Mouse (Mus musculus): ENCODE measurements around the gene Fgf22. TPM values are rescaled to one million over a fixed set of nuclear protein-coding genes. Genes with fewer than 3 reads are reported as not detected.
A peak's percentile ranks its signal among the peaks of the same experiment; 100 is the strongest.

Fgf22 gene
- total RNA-seq, 2 experiments from 2014 or later = not detected

DNA sequence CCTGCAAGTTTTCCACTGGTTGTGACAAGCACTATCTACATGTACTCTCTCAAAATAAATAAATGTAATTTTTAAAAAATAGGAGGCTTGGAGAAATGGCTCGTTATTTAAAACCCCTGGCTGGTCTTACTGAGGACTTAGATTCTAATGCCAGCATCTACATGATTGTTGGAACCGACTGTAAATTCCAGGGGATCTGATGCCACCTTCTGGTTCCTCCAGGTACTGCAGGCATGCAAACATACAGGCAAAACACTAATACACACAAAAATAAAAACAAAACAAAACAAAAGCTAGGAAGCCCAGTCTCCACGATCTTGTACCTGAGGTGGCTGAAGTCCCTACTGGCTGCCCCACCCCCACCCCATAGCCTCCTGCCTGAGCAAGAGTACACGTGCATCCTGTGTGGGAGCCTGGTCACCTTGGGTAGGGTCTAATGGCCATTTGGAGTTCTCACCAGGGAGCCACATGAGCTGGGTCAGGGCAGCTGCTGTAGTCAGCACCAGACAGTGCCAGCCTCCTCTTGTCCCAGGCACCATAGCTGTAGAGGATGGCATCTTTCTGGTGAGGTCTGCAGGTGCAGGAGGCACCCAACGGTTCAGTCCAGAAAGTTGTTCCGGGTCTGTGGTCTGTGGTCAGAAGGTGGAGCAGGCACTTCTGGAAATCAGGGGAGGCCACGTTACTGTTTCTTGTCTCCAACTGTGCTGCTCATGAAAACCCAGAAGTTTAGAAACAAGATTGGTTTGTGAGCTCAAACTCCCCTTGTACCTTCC, 33.7 kb downstream of the Fgf22 start:
- intact Hi-C loops (cut with DNase I) = loop anchor here (5.0 kb wide), 1 partner anchor 91 kb away; no protein-coding TSS in a partner anchor
- peak; percentile 67 to 69 for DNase-seq

DNA sequence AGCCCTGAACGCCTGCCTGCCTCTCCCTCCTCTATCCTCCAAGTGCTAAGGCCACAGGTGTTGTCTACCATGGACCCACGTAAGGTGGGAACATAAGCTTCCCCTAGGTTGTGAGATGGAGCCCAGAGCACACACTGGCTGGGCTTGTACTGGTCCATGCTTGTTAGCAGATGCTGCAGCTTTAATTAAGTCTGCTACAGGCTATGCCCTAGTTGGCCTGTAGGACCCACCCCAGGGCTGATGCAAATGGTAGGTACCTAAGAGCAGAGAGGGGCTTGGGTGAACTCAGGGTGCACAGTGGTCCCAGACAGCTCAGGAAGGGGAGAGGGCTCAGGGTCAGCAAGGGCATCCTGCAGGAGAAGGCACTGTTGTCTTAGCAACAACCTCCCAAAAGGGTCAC, 34.7 kb downstream of the Fgf22 start:
- DNase-seq = no peak
- intact Hi-C loops (cut with DNase I) = loop anchor here (5.0 kb wide), 1 partner anchor 92 kb away; no protein-coding TSS in a partner anchor

DNA sequence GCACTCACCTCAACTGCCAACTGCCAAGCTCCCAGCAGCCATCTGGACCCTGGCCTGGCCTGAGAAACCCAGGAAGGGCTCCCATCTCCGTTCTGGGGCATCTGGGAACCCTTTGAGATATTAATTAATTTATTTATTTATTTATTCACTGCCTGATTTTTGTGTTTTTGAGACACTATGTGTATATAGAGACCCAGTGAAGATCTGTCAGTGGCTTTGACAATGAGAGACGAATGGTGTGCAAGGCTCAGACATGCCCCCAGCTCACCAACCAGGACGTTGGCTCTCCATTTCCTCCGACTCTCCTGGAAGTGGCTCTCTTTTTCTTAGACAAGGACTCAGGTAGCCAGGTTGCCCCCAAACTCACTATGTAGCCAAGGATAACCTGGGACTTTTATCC, 36.0 kb downstream of the Fgf22 start, which contains the start of gene Prss57:
Gene Prss57, minus strand, starts transcription at position 101 of the 400 bp plus-strand sequence.
- intact Hi-C loops (cut with DNase I) = no loop called here
- DNase-seq = no peak

DNA sequence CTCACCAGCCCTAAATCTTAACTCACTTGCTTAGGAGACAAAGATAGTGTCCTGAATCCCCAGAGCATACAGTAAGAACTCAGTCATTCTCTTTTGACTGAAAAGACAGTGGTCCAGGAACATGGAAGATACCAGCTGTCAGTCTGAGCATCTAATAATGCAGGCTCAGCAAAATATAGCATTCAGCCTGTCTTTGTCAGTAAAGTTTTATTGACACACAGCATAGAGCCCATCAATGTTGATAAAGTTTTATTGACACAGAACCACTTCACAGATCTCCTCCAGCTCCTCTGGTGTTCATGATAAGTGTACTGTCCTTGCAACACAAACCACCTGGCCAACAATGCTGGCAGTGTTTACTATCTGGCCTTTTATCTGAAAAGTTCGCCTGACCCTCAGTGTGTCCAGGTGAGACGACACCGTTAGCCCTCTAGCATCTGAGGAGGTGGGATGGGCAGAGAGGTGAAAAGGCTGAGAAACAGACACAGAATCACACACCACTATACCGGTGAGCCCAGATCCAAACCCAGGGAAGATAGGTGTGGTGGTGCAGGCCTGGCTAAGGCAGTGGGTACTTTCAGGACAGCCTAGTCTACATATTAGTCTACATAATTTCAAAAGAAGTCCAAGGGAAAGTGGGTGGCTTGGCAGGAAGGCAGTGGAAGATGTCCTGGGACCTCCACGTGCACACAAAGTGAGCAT, 37.6 kb downstream of the Fgf22 start:
- no peak for DNase-seq
- intact Hi-C loops (cut with DNase I) = loop anchor here (1.0 kb wide), 1 partner anchor 20 kb away; no protein-coding TSS in a partner anchor

DNA sequence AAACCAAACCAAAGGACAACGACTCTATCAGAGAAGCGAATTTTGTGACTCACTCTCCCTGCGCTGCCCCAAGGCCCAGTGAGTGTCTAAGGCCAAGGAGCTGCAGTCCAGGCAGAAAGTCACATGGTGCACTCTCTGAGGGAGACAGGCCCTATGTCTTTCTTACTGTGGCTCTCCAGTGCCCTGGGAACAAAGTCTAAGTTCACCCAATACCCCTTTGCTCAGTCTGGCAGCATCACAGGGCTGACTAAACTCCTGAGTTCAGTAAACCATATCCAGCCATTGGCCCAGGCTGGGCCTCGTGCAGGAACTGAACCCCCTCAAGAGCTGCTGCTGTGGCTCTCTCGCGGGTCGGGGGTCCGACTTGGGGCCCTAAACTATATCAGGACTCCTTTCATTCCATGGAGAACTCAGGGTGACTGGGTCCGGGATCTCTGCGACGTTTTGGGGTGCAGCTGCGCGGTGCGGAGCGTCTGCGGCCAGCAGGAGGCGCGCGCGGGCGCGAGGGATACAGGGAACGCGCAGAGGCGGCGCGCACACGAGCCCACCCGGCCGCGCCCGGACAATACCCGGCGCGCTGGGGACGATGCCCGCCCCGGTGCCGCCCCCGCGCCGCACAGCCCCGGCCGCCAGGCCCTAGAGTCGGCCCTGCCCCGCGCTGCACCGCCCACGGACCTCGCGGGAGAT, 38.3 kb downstream of the Fgf22 start, which contains the start of gene Palm:
Gene Palm, plus strand, starts transcription at position 522 of the 687 bp plus-strand sequence.
- intact Hi-C loops (cut with DNase I) = loop anchor here (1.0 kb wide), 1 partner anchor 19 kb away; no protein-coding TSS in a partner anchor
- DNase-seq = peak; percentile 71 to 81

- intact Hi-C loops (cut with DNase I) = loop anchor here (1.0 kb wide), 1 partner anchor 18 kb away; no protein-coding TSS in a partner anchor
- no peak for DNase-seq
These were observed 39.0 kb downstream of the Fgf22 start for GRCm38 (mm10) chr10:79793738-79794490.

GRCm38 (mm10) chr10:79794491-79794931, 39.6 kb downstream of the Fgf22 start:
- intact Hi-C loops (cut with DNase I) = no loop called here
- DNase-seq = peak; percentile 82 to 87

DNA sequence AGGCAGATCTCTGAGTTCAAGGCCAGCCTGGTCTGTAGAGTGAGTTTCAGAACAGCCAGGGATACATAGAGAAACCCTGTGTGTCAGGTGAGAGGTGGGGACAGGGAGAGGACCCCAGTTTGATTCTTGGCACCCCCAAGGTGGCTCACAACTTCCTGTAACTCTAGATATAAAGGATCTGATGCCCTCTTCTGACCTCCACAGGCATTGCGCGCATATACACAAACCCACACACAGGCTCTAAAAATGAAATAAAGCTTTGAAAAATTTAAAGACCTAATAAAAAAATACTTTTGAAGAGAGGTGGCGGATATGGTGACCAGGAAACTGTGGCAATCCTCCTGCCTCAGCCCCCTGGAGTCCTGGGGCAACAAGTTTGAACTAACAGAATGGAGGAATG, 41.0 kb downstream of the Fgf22 start:
- DNase-seq = no peak
- intact Hi-C loops (cut with DNase I) = no loop called here

- intact Hi-C loops (cut with DNase I) = no loop called here
- DNase-seq = peak in 1 of 2 experiments; percentile 53
These were observed 42.5 kb downstream of the Fgf22 start for GRCm38 (mm10) chr10:79797326-79797725.

DNA sequence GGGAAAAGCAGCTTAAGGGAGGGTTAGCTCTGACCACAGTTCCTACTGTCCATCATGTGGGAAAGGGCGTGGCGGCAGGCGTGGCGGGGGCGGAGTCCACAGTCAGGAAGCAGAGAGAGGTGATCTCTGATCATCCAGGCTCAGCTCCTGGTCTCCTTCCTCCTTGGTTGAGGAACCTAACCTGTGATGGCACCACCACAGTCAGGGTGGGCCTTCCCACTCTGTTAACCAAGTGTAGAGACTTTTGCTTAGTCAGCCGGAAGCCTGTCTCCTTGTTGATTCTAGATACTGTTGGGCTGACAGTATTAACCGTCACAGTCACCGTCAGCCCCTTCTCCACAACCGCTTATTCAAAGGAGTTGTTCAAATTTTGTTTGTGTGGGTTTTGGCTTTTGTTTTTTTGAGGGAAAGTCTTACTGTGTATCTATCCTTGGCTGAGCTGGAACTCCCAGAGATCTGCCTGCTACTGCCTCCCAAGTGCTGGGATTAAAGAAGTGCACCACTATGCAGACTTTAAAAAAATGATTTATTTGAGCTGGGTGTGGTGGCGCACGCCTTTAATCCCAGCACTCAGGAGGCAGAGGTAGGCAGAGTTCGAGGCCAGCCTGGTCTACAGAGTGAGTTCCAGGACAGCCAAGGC, 43.5 kb downstream of the Fgf22 start:
- no peak for DNase-seq
- intact Hi-C loops (cut with DNase I) = no loop called here

- DNase-seq = no peak
- intact Hi-C loops (cut with DNase I) = no loop called here
These were observed 45.6 kb downstream of the Fgf22 start for GRCm38 (mm10) chr10:79800508-79800907.

- no peak for DNase-seq
- intact Hi-C loops (cut with DNase I) = no loop called here
These were observed 47.0 kb downstream of the Fgf22 start for GRCm38 (mm10) chr10:79801837-79802236.

GRCm38 (mm10) chr10:79802331-79802971, 47.6 kb downstream of the Fgf22 start:
- intact Hi-C loops (cut with DNase I) = no loop called here
- peak; percentile 54 to 61 for DNase-seq

GRCm38 (mm10) chr10:79803716-79804323, 48.9 kb downstream of the Fgf22 start:
- intact Hi-C loops (cut with DNase I) = no loop called here
- DNase-seq = no peak

DNA sequence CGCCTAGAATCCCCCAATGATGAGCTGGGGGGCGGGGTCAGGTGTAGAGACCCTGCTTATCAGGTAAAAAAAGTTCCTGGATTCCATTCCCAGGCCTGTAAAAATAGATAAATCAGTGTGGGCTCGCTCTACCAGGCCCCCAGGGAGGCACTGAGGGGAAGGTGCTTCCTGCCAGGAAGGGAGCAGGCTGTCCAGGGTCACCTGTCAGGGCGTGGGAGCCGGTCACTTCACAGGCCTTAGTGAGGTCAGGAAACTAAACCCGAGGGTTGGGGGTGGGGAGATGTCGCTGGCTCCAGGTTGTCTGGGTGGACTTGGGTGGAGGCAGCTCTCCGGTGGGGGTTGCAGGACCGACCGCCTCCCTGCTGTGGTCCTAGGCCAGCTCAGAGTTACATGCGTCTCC, 50.8 kb downstream of the Fgf22 start:
- intact Hi-C loops (cut with DNase I) = no loop called here
- peak in 1 of 2 experiments; percentile 53 for DNase-seq

GRCm38 (mm10) chr10:79806331-79806730, 51.5 kb downstream of the Fgf22 start:
- intact Hi-C loops (cut with DNase I) = no loop called here
- no peak for DNase-seq

- intact Hi-C loops (cut with DNase I) = no loop called here
- DNase-seq = no peak
These were observed 52.1 kb downstream of the Fgf22 start for GRCm38 (mm10) chr10:79806972-79807371.

DNA sequence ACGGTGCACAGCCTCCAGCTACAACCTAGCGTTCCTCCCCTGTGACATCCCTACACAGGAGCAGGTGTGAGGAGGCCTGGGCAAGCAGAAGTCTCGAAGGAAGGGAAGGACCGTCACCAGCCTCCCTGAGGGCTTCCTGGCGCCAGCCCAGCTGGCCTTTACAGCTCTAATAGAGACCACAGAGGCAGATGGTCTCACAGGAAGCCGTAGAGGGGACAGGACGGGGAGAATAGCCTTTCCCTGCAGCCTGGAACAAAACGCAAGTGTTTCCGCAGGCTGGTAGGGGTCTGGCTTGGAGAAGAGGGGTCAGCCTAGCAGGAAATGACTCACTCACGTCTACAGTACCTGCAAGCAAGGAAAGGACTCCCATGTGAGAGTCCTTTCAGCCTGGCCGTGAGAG, 53.0 kb downstream of the Fgf22 start:
- intact Hi-C loops (cut with DNase I) = no loop called here
- DNase-seq = no peak
